Mouse (Mus musculus): ENCODE measurements around the gene Sult2b1. TPM values are rescaled to one million over a fixed set of nuclear protein-coding genes. Genes with fewer than 3 reads are reported as not detected.

The Sult2b1 gene
- total RNA-seq, 2 experiments from 2014 or later: 7.1 to 9.7 TPM

DNA sequence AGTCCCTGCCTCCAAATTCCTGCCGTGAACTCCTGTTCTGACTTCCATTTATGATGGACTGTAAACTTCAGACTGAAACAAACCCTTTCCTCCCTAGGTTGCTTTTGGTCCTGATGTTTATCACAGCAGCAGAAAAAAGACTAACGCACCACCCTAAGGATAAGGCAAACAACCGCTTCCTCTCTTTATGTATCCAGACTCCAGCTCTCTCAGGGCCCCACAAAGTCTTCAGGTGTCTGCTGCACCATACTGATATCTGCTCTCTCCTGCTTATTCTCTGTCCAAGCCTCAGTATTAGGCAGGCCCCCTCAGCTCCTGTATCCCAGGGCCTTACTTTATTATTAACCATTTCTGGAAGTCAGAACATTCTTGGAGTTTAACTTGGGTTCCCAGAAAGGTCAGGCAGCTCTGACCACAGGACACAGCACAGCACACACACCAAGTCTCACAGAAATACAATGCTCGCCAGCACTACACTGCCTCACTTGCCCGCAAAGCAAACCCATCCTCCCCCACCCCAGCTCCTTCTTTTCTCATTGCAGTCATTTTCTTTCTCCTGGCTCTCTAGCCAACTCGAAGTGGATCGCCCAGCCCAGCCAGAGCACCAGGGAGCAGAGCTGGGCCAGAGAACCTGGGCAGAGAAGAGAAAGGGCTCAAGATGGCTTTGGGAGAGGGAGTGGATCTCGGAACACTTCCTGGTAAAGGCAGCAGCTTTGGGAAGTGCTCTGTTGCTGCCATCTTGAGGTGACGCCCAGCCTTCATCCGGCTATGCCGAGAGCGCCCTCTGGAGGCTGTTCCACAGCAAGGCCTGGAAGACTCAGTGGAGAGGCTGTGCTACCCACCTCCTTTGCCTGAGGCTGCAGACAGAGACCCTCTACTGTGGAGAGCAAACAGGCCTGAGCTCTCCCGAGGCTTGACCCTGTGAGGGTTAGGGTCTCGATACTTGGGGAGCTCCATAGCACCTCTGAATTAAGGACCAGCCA, 102.0 kb downstream of the Sult2b1 start:
- peak overlapping the region; percentile 84 for H3K27ac ChIP-seq
- peak; percentile 98; the same call in 1 of the 2 replicates for TF ChIP-seq CTCF (conservative IDR thresholded peaks at IDR 0.05)
- DNase-seq (ENCODE audit: low spot score in 2 of 2): peak; percentile 86 to 90
- H3K4me3 ChIP-seq: peak overlapping the region; percentile 29; the same call in 1 of the 2 replicates

DNA sequence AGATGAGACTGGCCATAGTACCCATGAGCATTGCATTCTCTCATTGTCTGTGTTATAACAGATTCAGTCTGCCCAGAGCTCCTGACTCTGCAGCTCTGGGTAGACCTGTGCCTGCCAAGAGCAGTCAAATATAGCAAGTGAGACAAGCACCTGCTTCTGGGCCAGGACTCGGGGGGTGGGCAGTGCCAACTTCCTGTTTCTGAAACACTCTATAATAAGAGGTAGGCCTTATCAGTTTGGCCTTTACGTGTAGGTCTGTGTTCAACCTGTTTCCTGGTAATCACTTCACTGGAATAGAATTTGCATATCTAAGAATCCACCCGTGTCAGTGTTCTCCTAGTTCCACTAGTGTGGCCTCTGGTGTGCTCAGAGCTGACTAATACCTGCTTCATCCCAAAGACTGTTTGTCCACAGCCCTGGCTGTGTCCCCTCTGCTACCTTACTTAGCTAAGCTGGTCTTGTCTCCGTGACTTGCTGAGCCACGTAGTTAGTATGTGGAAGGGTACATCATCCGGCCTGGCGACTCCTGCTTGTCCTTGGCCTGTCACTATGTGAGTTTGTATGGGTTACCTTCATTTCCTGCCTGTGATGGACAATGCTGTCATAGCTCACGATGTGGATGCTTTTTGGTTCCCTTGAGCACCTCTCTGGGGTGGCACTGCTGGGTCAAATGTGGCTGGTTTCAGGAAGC, 103.3 kb downstream of the Sult2b1 start:
- H3K27ac ChIP-seq: peak overlapping the region; percentile 73; the same call in 1 of the 2 replicates
- no peak for TF ChIP-seq CTCF (conservative IDR thresholded peaks at IDR 0.05)
- no peak for DNase-seq (ENCODE audit: low spot score in 2 of 2)
- no peak overlapping the region for H3K4me3 ChIP-seq

Other genes starting within 250 kb of the Sult2b1 start
- not detected for gene Hsd17b14, start 229.8 kb downstream of the Sult2b1 start, total RNA-seq (2021)
- 10 to 100 TPM; 20.6 to 28.2 TPM for gene Bcat2, start 214.5 kb downstream of the Sult2b1 start, total RNA-seq (2021)
- not detected for gene Fgf21, start 169.2 kb downstream of the Sult2b1 start, total RNA-seq (2021)
- gene Fut1, start 167.4 kb downstream of the Sult2b1 start, total RNA-seq (2021): not detected
- not detected for gene Izumo1, start 162.9 kb downstream of the Sult2b1 start, total RNA-seq (2021)
- 1 to 10 TPM; 6.1 to 7.4 TPM for gene Rasip1, start 157.2 kb downstream of the Sult2b1 start, total RNA-seq (2021)
- gene Mamstr, start 144.7 kb downstream of the Sult2b1 start, total RNA-seq (2021): 1 to 10 TPM; 1.2 to 4.8 TPM
- under 1 TPM; 0.13 to 0.25 TPM for gene Fut2, start 118.3 kb downstream of the Sult2b1 start, total RNA-seq (2021)
- 1 to 10 TPM; 6.3 to 9.3 TPM for gene Ntn5, start 100.6 kb downstream of the Sult2b1 start, total RNA-seq (2021)
- 1 to 10 TPM; 2.2 to 2.3 TPM for gene Sec1, start 90.3 kb downstream of the Sult2b1 start, total RNA-seq (2021)
- 100 to 1,000 TPM; 184 to 211 TPM for gene Car11, start 84.8 kb downstream of the Sult2b1 start, total RNA-seq (2021)
- gene Dbp, start 79.6 kb downstream of the Sult2b1 start, total RNA-seq (2021): 10 to 100 TPM; 69.2 to 72.8 TPM
- gene Rpl18, start 69.2 kb downstream of the Sult2b1 start, total RNA-seq (2021): 100 to 1,000 TPM; 342 to 353 TPM
- 10 to 100 TPM; 32.3 to 35.8 TPM for gene Sphk2, start 66.7 kb downstream of the Sult2b1 start, total RNA-seq (2021)
- gene Fam83e, start 63.5 kb downstream of the Sult2b1 start, total RNA-seq (2021): under 1 TPM; 0.27 to 0.33 TPM
- not detected for gene Spaca4, start 58.9 kb downstream of the Sult2b1 start, total RNA-seq (2021)
- gene Lmtk3, start 931 bp downstream of the Sult2b1 start, total RNA-seq (2021): 100 to 1,000 TPM; 302 to 329 TPM
- gene Cyth2, start 29.9 kb upstream of the Sult2b1 start, total RNA-seq (2021): 100 to 1,000 TPM; 144 to 149 TPM
- 1 to 10 TPM; 1.6 to 1.9 TPM for gene Kcnj14, start 40.1 kb upstream of the Sult2b1 start, total RNA-seq (2021)
- 10 to 100 TPM; 20.5 to 22.7 TPM for gene Grwd1, start 46.3 kb upstream of the Sult2b1 start, total RNA-seq (2021)
- 10 to 100 TPM; 78.4 to 81.4 TPM for gene Kdelr1, start 88.1 kb upstream of the Sult2b1 start, total RNA-seq (2021)
- 10 to 100 TPM in 1 of 2 experiments, 1 to 10 TPM in 1; 10.0 to 11.6 TPM for gene Grin2d, start 93.7 kb upstream of the Sult2b1 start, total RNA-seq (2021)
- not detected for gene Syngr4, start 112.0 kb upstream of the Sult2b1 start, total RNA-seq (2021)
- 10 to 100 TPM; 22.1 to 22.8 TPM for gene Tmem143, start 112.3 kb upstream of the Sult2b1 start, total RNA-seq (2021)
- 1 to 10 TPM; 1.5 to 2.3 TPM for gene Emp3, start 136.7 kb upstream of the Sult2b1 start, total RNA-seq (2021)
- gene Ccdc114, start 139.4 kb upstream of the Sult2b1 start, total RNA-seq (2021): 1 to 10 TPM; 3.5 to 3.8 TPM
- gene Abcc6, start 245.6 kb upstream of the Sult2b1 start, total RNA-seq (2021): 1 to 10 TPM; 1.7 to 2.9 TPM
- 100 to 1,000 TPM; 102 to 103 TPM for gene Nomo1, start 249.0 kb upstream of the Sult2b1 start, total RNA-seq (2021)